Mouse (Mus musculus) hindbrain, embryonic 14.5 days (tissue): ENCODE data around the gene Mical3. TPM values are rescaled to one million over a fixed set of nuclear protein-coding genes. Genes with fewer than 3 reads are reported as not detected.

Source experiments
- ATAC-seq: fragments of 200-750 bp; cut with Nextera tagmentation; 2 replicates; pipeline ENCODE4 v1.8.0; 2017; ENCODE audit warnings: moderate number of reproducible peaks, mild to moderate bottlenecking, moderate TSS enrichment, moderate library complexity; ENCODE audit not compliant: low FRiP score
- DNase-seq: peaks from one replicate; pipeline ENCODE4 v3.0.0-alpha.2; 2015; ENCODE audit warnings: low spot score
- H3K27ac ChIP-seq: fragments of 300-500 bp; sonication (generic); 2 replicates; pipeline ENCODE4 v1.5.1; 2014; ENCODE audit warnings: mild to moderate bottlenecking, moderate library complexity
- H3K27me3 ChIP-seq: fragments of 300-500 bp; sonication (generic); 2 replicates; pipeline ENCODE4 v1.6.1; 2014; ENCODE audit warnings: mild to moderate bottlenecking, low read length, mixed read lengths; ENCODE audit not compliant: control insufficient read depth, insufficient read depth
- H3K36me3 ChIP-seq: fragments of 300-500 bp; sonication (generic); replicated peaks from 2 replicates; pipeline ENCODE4 v1.6.1; 2014; ENCODE audit not compliant: control insufficient read depth, insufficient read depth
- H3K4me1 ChIP-seq: fragments of 300-500 bp; sonication (generic); replicated peaks from 2 replicates; pipeline ENCODE4 v1.6.1; 2014; ENCODE audit warnings: antibody characterized with exemption, low read length, mixed read lengths; ENCODE audit not compliant: control insufficient read depth, insufficient read depth
- H3K4me2 ChIP-seq: fragments of 300-500 bp; sonication (generic); replicated peaks from 2 replicates; pipeline ENCODE4 v1.6.1; 2014; ENCODE audit warnings: mild to moderate bottlenecking, moderate library complexity
- H3K4me3 ChIP-seq: fragments of 300-500 bp; sonication (generic); replicated peaks from 2 replicates; pipeline ENCODE4 v1.5.1; 2014; ENCODE audit warnings: mild to moderate bottlenecking, low read length
- H3K9ac ChIP-seq: fragments of 300-500 bp; sonication (generic); 2 replicates; pipeline ENCODE4 v1.6.1; 2014
- H3K9me3 ChIP-seq: fragments of 300-500 bp; sonication (generic); 2 replicates; pipeline ENCODE4 v1.6.1; 2016; ENCODE audit warnings: low read length; ENCODE audit not compliant: control insufficient read depth
- WGBS: fragments of 180-500 bp; shearing (Covaris S2); extraction: QIAGEN DNeasy Blood & Tissue Kit; methylation state at CpG from one replicate; pipeline ENCODE4 v1.1.7; 2014; 5-methylcytosine and 5-hydroxymethylcytosine counted together
- polyA plus RNA-seq: library from polyadenylated mRNA; unstranded; fragments of >200 nt; fragmentation: Nextera tagmentation; extraction: Ambion mirVana; gene quantifications from 2 replicates; pipeline ENCODE4 v1.2.1, GENCODE M21; 2014

The Mical3 gene
- polyA plus RNA-seq, 1 experiment from 2014 or later = 49.4 TPM

DNA sequence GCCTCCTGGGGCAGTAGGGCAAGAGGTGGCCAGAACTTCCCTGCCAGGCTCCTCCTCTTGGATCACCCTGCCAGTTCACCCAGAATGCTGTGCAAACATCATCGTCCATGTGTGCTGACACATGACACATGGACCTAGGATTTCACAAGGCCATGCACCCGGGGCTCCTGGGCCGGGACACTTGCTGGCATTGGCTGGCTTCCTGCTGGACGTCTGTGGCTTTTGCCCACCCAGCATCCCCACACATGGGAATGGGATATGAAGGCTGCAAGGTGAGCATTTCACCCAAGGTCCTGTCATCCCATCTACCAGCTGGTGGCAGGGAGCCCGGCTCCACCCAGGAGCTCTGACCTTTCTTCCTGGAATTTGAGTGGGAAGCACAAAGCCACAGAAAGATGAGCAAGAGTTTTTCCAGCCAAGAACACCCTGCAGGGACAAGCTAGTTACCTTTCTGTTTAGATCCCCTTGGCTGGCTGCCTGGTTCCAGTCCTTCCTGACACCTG is 8.0 kb downstream of the Mical3 start:
- ATAC-seq (no peak), DNase-seq (no peak)
- Histone ChIP-seq H3K27me3 (no peaks in the 10 kb centered on the region), H3K4me3 (no peak overlapping the region), H3K4me2 (no peak overlapping the region), H3K27ac (no peak overlapping the region), H3K9me3 (no peaks in the 10 kb centered on the region), H3K36me3 (no peaks in the 10 kb centered on the region), H3K4me1 (peaks cover 8% of the 10 kb centered on the region), H3K9ac (no peak overlapping the region)
- WGBS = 78% methylated on average over 5 of the region's 5 CpGs

- WGBS = 22% methylated on average over 7 of the region's 7 CpGs
- no peak overlapping the region for H3K27ac ChIP-seq
- DNase-seq (no peak), ATAC-seq (no peak)
- no peaks in the 10 kb centered on the region for H3K27me3 ChIP-seq
- no peaks in the 10 kb centered on the region for H3K36me3 ChIP-seq
- no peak overlapping the region for H3K9ac ChIP-seq
- H3K4me2 ChIP-seq = no peak overlapping the region
- H3K4me1 ChIP-seq = no peaks in the 10 kb centered on the region; the same call in 1 of the 2 replicates
- no peak overlapping the region for H3K4me3 ChIP-seq
- H3K9me3 ChIP-seq = no peaks in the 10 kb centered on the region
Observed at GRCm38 (mm10) chr6:121120776-121121175, 10.0 kb downstream of the Mical3 start.

GRCm38 (mm10) chr6:121117971-121118755 is 12.6 kb downstream of the Mical3 start:
- Histone ChIP-seq H3K36me3 (no peaks in the 10 kb centered on the region), H3K27me3 (no peaks in the 10 kb centered on the region), H3K4me3 (no peak overlapping the region), H3K4me1 (no peaks in the 10 kb centered on the region), H3K9me3 (no peaks in the 10 kb centered on the region), H3K9ac (no peak overlapping the region), H3K27ac (no peak overlapping the region), H3K4me2 (no peak overlapping the region)
- 85% methylated on average over 15 of the region's 15 CpGs for WGBS
- ATAC-seq (no peak), DNase-seq (no peak)

DNA sequence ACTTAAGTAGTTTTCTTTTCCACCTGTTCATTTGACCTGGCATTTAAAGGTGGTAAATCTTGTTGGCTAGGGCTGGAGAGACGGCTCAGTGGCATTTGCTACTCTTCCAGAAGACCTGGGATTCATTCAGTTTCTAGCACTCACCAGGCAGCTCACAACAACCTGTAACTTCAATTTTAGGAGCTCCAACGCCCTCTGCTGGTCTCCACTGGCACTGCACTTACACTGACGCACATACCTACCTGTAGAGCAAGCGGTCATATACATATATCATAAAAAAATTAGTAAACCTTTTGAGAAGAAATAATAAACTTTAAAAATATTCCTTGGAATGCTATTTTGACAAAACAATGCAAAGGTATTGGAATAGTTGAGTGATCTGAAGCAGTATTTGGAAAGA is 13.7 kb downstream of the Mical3 start:
- no peak overlapping the region for H3K9ac ChIP-seq
- WGBS = 73% methylated on average over 4 of the region's 4 CpGs
- H3K27ac ChIP-seq = no peak overlapping the region
- no peak overlapping the region for H3K4me2 ChIP-seq
- no peaks in the 10 kb centered on the region for H3K4me1 ChIP-seq
- H3K36me3 ChIP-seq = no peaks in the 10 kb centered on the region
- no peaks in the 10 kb centered on the region for H3K9me3 ChIP-seq
- no peak overlapping the region for H3K4me3 ChIP-seq
- ATAC-seq (no peak), DNase-seq (no peak)
- no peaks in the 10 kb centered on the region for H3K27me3 ChIP-seq

- Histone ChIP-seq H3K4me1 (0 out of 2 replicates have a peak, but pooled peaks cover 2% of the 10 kb centered on the region), H3K4me2 (no peak overlapping the region), H3K27me3 (no peaks in the 10 kb centered on the region), H3K9ac (no peak overlapping the region), H3K4me3 (no peak overlapping the region), H3K36me3 (no peaks in the 10 kb centered on the region), H3K27ac (no peak overlapping the region), H3K9me3 (no peaks in the 10 kb centered on the region)
- 67% methylated on average over 10 of the region's 10 CpGs for WGBS
- ATAC-seq (no peak), DNase-seq (no peak)
Observed at GRCm38 (mm10) chr6:121116434-121116833, 14.4 kb downstream of the Mical3 start.

- Histone ChIP-seq H3K9ac (no peak overlapping the region), H3K36me3 (no peaks in the 10 kb centered on the region; the same call in 1 of the 2 replicates), H3K4me1 (peaks cover 31% of the 10 kb centered on the region), H3K27me3 (no peaks in the 10 kb centered on the region), H3K9me3 (no peaks in the 10 kb centered on the region), H3K27ac (0 out of 2 replicates have a peak overlapping the region, but pooled peaks have one; percentile 94), H3K4me3 (no peak overlapping the region), H3K4me2 (no peak overlapping the region)
- DNase-seq (no peak), ATAC-seq (no peak)
- WGBS = 66% methylated on average over 10 of the region's 10 CpGs
Observed at GRCm38 (mm10) chr6:121111448-121112055, 19.2 kb downstream of the Mical3 start.

- peak overlapping the region; percentile 91 for H3K9ac ChIP-seq
- H3K4me1 ChIP-seq = peaks cover 31% of the 10 kb centered on the region
- peak overlapping the region; percentile 94 for H3K27ac ChIP-seq
- peak; percentile 97 for ATAC-seq
- H3K4me2 ChIP-seq = peak overlapping the region; percentile 91
- H3K9me3 ChIP-seq = no peaks in the 10 kb centered on the region
- DNase-seq = peak; percentile 91
- peak overlapping the region; percentile 87 for H3K4me3 ChIP-seq
- no peaks in the 10 kb centered on the region; the same call in 1 of the 2 replicates for H3K36me3 ChIP-seq
- H3K27me3 ChIP-seq = no peaks in the 10 kb centered on the region
- 0% methylated on average over 27 of the region's 42 CpGs for WGBS
Observed at GRCm38 (mm10) chr6:121109998-121110603, 20.7 kb downstream of the Mical3 start.

GRCm38 (mm10) chr6:121109181-121109981 is 21.4 kb downstream of the Mical3 start:
- Histone ChIP-seq H3K9ac (peak overlapping the region; percentile 91), H3K27ac (peak overlapping the region; percentile 94), H3K36me3 (no peaks in the 10 kb centered on the region; the same call in 1 of the 2 replicates), H3K4me2 (peak overlapping the region; percentile 91), H3K4me1 (peaks cover 31% of the 10 kb centered on the region), H3K27me3 (no peaks in the 10 kb centered on the region), H3K4me3 (peak overlapping the region; percentile 87), H3K9me3 (no peaks in the 10 kb centered on the region)
- under 1% methylated on average over 40 of the region's 52 CpGs for WGBS
- DNase-seq = no peak
- peak; percentile 39 for ATAC-seq
